Mouse (Mus musculus): ENCODE data around the gene Flna.
A peak's percentile ranks its signal among the peaks of the same experiment; 100 is the strongest.

Gene Flna

DNA sequence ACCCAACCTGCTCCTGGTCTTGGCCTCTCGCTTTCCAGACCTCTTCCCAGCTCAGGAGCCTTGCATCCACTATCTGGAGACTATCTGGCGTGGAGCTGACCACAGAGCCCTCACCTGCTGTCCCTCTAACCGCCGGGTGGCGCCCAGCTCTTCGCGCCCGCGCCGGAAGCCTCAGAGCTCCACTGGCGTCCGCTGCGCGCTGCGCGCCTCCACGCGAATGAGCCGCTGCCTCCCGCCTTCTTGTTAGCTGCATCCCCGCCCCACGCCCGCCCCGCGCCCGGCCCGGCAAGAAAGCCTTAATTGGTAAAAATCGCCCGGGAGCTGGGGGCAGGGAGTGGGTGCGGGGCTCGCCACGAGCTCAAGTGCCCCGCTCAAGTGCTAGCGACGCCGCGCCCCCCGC lies at the start of gene Flna:
Flna (minus strand) TSS at position 206 of the 400 bp plus-strand sequence.
- peak; percentile 53 for DNase-seq (ENCODE audit: low spot score)

DNA sequence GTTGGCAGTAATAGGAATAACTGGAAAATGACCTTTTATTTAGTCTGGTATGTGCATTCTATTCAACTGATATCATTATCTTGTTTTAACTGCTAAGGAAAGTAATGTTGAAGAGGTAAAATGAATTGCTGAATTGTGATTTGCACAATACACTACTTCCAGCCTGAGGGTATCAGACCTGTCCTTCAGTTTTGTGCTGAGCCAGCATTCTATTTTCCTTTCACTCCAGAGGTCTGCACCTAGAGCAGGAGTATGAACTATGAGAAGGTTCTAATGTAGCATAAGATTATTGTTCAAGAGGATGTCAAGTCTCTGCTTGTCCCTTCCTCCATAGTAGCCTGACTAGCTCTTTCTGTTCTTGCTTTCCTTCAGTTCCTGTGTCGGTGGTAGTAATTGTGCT lies 48.7 kb upstream of the Flna start:
- no peak for DNase-seq (ENCODE audit: low spot score)

DNA sequence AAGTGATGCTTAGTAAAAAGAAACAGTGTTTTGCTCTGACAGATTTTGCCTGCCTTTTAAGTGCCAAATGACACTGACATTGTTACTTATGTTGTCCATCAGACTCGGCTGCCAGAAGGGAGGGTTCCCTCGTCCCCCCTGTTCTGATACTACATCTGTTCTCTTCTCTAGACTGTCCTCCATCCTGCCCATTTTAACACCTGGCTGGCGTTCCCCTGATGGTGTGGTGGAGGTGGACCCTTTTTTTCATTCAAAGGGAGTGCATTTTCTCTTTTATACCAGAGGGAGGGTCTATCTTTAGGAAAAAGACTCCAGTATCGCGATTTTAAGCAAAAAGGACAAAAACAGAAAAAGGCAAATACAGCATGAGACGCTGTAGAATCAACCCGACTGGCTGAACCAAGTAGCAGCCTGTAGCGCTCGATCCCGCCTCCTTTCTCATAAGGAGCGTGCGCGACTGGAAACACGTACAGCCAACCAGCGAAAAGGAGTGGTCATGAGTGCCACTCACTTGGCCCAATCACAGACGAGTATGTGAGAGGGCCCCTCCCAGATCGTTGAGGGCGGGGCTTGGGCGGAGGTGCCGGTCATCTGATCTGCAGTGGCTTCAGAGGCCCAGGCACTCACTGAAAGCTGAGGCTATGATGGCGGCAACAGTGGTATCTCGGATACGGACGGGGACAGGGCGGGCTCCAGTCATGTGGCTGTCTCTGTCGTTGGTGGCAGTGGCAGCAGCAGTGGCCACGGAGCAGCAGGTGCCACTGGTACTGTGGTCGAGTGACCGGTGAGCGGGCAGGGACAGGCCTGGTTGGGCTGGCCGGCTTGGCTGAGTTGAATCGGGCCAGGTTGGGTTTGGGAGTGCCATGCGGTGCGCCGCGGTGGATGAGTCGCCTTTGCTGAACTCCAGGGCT lies 47.2 kb upstream of the Flna start, which contains the start of gene Atp6ap1:
Atp6ap1 (plus strand) TSS at position 560 of the 911 bp plus-strand sequence.
- peak; percentile 80 for DNase-seq (ENCODE audit: low spot score)

DNA sequence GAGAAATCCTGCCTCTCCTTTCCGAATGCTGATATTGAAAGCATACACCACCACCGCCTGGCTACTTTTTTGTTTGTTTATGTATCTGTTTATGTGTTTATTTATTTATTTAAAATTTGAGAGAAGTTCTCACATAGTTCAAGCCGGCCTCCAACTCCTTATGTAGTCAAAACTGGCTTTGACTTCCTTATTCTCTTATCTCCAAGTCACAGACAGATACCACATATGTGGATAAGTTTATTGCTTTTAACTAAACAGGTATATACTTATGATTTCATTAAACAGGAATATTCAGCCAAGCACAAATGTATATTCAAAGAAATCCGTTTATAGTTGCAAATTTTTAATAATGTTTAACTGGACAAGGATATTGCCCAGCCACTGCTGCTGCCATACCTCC lies 43.8 kb upstream of the Flna start:
- no peak for DNase-seq (ENCODE audit: low spot score)

DNA sequence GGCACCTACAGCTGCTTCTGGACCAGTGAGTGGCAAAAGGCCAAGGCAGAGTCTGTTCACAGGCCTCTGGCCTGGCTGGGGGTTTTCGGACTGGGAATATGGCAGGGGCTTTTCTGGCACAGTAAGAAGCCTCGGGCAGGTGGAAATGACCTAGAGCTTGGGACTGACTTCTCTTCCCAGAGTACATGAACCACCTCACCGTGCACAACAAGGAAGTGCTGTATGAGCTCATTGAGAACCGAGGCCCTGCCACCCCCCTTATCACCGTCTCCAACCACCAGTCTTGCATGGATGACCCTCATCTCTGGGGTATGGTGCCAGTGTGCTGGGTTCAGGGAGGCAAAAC lies 33.4 kb upstream of the Flna start:
- DNase-seq (ENCODE audit: low spot score) = no peak

DNA sequence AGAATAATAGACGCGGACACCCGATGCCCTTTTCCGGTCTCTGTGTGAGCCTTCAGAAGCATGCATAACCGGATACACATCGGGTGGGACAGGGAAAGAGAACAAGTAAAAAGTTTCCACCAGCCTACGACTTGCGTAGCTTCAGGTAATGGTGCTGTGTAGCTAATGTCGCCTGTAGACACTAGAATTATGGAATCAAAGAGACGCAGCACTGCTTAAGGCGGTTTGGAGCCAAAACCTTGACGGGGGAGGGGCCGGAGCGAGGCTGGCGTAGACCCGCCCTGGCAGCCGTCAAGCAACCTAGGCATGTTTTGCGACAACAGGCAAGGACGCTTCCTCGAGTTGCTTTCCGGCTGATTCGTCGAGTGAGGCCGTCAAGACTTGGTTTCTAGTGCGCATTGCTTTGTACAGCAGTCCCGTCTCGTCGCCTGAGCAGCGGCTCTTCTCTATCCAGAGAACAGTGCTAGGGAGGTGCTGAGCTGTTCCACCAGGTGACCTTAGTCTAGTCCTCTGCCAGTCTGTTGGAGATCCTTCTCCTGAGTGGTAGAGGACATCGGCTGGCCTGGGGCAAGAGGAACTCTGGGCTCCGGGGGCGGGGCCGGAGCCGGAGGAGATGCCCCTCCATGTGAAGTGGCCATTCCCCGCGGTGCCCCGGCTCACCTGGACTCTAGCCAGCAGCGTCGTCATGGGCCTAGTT lies 32.9 kb upstream of the Flna start:
- peak; percentile 71 for DNase-seq (ENCODE audit: low spot score)

DNA sequence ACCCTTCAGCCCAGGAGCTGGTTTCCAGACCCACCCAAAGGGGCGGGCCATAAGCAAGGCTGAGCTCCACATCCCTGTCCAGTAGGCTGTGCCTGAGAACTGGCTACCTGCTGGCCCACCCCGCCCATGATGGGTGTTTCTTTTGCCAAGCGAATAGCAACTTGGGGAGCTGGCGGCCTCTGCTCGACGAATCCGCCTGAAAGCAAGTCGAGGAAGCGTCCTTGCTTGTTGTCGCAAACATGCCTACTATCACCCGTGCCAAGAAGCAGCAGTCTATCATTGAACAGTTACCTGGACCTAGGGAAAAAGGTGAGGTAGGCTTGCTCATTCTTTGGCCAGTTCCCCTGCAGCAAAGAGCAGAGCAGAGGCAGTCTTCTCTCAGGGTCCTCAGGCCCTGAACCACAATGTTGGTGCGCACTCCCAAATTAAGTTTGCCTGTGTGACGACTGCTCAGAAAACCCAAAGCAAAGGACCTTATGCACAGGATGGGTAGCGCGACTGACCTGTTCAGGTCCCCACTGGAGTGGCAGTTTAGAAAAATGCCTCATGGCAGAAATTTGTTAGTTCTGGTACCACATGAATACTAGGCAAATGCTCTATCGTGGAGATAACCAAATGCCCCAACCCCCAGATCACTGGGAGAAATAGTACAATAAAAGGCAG lies 32.2 kb upstream of the Flna start, which contains the start of the genes Taz and Dnase1l1:
Taz (plus strand) TSS at position 181 of the 663 bp plus-strand sequence.
Dnase1l1 (minus strand) TSS at position 606 of the 663 bp plus-strand sequence.
- DNase-seq (ENCODE audit: low spot score) = peak; percentile 52

DNA sequence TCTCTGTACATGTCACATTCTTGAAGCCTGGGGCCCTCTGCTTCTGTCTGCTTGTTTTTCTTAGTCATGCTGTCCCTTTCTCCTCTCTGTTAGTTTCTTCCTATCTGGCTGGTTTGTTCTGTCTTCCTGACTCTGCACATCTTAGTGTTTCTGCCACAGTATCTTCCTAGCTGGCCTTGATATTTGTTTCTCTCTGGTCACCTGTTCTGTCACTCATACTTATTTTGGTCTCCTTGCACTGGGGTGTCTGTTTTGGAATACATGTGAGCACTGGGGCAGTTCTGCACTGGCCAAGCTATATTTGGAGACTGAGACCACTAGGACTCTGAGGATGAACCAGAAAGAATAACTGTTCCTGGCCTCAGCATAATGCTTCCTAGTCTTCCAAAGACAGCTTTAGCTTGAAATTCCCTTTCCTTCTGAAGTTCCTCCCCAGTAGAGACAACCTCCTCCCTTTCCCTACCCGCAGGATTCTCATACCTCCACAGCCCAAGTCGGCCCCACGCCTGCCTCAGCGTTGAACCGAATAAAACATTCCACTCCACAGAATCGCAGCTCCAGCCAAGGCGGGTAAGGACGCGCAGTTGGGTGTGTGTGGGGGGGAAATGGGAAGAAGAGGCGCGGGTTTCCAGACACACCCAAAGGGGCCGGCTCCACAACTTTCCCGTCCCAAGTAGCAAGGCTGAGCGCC lies 31.6 kb upstream of the Flna start:
- DNase-seq (ENCODE audit: low spot score) = no peak

DNA sequence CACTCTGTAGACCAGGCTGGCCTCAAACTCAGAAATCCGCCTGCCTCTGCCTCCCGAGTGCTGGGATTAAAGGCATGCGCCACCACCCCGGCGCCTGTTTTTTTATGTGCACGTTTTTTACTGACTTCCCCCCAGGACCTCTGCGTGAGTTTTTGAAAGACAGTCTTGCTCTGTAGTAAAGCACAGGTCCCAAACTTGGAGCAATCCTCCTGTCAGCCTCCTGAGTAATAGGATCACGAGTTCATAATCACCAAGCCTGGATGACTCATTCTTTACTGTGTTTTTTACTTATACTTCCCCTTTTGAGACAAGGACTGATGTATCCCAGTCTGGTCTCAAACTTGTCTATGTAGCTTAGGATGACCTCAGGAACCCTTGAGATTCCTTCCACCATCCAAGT lies 28.3 kb upstream of the Flna start:
- no peak for DNase-seq (ENCODE audit: low spot score)

DNA sequence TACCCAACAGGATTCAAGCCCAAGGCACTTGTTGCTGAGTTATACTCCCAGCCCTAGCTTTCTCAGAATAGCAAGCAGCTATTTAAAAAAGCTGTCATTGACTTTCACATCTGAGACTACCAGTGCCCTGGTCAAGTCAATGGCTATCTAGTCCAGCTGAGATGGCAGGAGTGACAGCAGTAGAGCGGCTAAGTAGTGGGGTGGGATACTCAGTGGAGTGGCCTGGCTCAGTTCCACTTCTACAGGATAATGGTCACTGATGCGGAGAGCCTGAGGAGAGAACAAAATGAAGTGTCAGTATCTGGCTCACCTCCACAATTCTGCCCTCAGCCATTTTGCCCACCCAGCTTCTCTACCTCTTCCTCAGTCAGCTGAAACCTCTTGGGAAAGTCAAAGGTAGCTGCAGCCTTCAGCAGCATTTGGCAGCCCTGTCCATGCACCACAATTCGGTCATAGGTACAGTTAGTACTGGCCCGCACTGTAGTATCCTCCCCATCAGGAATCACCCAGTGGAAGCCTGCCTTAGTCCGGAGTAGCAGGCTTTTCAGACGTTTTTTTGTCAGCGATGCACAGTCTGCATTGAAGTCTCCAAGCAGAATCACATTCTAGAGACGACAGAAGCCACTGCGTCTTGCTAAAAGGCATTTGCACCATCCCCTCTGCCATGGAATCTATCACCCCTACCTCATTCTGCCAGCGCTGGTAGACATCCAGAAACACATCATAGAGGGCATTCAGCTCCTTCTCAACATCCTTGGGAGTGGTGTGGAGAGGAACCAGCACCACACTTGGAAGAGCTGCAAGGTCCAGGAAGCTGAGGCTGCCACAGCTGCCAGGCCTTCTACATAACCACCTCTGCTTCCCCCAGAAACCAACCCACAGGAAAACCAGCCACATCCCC lies 24.1 kb upstream of the Flna start:
- DNase-seq (ENCODE audit: low spot score) = no peak

DNA sequence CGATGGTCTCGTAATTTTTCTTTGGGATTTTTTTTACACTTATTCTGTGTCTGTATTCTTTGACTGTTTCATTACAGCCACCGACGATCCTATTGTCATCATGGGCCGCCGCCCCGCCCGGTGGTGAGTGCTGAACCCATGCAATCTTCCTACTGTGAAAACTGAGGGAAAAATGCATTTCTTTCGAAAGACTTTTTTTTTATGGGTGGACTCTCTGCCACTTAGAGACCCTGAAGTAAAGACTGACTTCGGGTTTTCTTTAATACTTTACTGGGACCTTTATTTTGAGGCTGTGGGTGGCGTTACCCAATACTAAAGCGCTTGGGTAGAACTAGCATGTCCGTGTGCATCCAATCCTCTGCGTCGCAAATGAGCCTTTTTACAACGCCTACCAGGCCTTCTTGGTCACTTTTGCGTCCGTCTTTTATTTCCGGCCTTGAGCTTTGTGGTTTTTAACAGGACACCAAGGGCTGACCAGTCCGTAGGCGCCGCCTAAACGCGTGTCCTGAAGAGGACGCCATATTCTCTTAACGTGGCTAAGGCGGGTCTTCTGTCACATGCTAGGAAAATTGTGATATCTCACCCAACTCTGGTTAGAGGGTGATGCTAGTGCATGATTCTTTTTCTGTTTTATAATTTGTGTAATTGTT lies 21.4 kb upstream of the Flna start:
- DNase-seq (ENCODE audit: low spot score) = peak; percentile 22

DNA sequence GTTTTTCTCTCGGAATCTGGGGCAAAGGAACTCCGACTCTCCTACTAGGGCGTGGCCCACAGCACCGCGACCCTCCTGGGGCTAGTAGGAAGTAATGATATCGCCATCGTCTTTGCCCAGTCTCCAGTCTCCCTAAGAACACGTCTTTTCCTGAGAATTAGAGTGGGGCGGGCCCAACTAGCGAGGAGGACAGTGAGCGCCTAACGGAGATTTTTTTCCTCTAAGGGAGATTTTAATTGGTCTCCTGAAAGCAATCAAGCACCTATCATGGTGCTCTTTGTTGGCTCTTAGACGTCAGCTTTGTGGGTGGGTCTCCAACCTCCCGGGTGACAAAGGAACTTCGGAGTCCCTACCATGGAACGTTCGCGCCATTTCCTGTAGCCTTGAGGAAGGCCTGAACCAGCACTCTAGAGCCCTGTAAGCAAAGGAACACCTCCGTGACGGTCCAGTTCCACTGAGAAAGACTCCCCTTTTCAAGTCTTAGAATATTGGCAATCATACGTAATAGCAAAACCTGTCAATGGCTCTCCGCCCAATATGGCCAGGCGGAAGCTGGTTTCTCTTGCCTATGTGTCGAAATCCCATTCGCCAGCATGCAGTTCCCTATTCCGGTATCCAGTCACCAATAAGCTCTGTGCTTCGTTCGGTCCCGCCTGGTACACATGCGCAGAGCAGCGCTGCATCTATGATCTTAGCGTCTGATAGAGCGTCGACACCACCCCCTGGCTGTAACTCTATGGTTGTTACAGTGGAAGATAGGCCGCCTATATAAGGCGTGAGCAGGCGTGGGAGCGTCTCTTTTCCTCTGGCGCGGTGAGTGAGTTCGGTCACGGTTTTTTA lies 20.7 kb upstream of the Flna start, which contains the start of gene Rpl10:
Rpl10 (plus strand) TSS at position 751 of the 840 bp plus-strand sequence.
- peak; percentile 71 for DNase-seq (ENCODE audit: low spot score)

DNA sequence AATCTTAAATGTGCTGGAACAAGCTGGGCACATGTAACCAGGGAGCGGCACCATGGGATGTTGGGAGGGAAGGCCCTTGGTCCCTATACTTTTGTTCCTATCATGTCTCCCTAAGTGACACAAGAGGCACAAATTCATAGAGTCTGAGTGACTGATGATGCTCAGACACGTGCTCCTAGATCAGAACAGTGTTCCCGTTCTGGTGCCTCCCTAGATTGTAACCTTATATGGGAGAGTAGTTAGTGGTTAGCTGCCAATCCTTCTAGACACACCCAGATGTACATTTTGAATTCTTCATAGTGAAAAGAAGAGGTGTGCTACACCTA lies 20.1 kb upstream of the Flna start:
- DNase-seq (ENCODE audit: low spot score) = no peak

DNA sequence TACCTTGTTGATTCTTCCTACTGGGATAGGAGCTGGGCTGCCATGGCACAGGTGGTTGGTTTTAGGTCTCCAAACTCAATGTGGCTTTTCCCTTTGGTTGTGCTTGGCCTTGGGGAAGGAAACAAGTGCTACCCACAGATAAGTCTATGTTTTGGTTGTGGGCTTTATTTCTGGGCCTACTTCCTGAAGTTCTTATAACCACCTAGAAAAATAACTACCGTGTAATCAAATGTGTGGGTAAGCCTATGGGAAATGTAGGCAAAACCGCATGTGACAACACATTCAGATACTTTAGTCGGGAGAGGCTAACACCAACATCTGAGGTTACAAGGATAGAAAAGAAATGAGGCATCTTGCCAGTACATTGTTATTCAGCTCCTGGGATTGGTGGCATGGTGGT lies 8.1 kb upstream of the Flna start:
- no peak for DNase-seq (ENCODE audit: low spot score)

DNA sequence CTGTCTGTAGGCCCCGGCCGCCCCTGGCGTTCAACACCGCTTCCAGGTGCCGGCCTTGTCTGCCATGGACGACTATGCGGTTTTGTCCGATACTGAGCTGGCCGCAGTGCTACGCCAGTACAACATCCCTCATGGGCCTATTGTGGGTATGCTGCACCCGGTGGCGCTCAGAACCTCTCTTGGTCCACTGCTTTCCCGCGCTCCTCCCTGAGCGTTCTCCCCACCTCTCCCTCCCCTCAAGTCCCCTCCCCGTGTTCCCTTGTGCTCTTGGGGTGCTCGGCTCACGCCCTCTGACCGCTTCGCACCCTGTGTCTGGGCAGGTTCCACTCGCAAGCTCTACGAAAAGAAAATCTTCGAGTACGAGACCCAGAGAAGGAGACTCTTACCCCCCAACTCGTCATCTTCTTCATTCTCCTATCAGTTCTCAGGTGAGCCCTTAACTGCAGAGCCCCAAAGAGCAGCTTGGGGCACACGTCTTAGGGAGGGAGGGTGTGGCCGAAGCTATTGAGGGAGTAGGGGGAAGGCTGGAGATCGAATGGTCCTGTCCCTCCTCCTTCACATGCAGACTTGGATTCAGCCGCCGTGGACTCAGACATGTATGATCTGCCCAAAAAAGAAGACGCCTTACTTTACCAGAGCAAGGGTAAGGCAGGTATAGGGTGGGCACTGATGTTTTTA lies 5.4 kb upstream of the Flna start:
- DNase-seq (ENCODE audit: low spot score) = no peak

DNA sequence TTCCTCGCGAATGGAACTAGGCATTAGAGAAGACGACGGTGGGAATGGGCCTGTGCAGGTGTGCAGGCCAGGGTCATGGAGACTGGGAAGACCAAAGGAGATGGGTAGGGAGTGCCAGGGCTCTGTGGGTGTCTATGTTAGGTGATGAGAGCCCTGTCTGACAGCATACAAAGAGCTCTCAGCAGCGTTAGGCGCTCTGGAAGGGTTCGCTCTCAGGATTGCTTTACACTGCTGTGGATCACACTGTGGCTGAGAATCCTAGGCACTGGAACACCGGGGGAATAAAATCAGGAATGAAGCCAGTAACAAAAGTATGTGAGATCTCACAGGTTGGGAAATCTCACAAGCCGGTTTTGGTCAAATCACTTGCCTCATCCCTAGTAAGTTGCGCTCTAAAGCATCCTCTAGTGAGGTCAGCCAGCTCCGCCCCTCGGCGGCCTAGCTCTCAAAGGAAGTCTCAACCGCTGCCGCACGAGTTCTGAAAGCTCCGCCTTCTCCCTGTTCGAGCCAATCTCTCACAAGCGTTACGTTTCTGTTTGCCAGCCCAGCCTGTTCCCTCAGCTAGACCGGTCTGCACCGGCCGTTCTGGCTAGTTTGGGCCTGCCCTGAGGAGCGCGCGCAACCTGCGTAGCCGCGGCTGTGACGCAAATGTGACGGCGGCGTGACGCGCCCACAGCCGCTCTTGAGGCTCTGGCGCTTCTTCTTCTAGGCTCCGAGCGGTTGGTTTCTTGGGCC lies 4.7 kb upstream of the Flna start, which contains the start of gene Emd:
Emd (plus strand) TSS at position 535 of the 735 bp plus-strand sequence.
- DNase-seq (ENCODE audit: low spot score) = peak; percentile 77

DNA sequence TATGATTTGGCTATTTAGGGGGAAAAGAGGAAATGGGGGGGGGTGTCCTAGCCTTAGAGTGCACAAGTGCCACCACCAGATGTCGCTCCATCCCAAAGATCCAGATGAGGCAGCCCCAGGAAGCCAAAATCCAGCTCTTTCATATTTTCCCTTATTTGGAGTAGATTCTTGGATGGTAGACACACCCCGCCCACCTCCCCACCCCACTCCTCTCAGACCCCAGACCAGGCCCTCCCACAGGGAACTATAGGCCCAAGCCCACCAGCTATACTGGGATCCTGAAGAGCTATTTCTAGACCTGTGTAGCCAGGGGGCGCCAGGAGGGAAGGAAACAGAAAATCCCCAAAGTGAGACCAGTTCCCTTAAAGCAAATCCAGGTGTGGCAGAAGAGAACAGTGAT lies 969 bp downstream of the Flna start:
- peak; percentile 57 for DNase-seq (ENCODE audit: low spot score)

DNA sequence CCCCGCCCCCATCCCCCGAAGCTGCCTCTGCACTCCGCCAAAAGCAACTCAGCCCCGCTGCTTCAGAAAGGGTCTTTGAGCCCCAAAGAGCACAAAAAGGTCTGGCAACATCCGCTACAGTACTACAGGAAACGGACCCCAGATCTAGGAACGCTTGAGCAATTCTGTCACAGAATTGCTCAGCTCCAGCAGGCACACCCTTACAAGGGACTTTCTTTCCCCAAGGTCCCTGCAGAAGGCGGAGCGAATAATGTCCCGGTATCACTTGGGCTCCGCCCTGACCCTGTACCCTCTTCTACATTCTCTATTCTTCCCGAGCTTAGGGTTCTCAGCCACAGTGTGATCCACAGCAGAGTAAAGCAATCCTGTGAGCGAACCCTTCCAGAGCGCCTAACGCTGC lies 2.9 kb downstream of the Flna start:
- DNase-seq (ENCODE audit: low spot score) = no peak

All from urinary bladder, postnatal 25 days (tissue).